Mouse (Mus musculus) CD4-positive naive resting alpha-beta T cell, adult 57 days (primary cell): ENCODE measurements around the gene Tk2. TPM values are rescaled to one million over a fixed set of nuclear protein-coding genes. Genes with fewer than 3 reads are reported as not detected.

Experiments used
- total RNA-seq: library from RNA; stranded (reverse); gene quantifications from one replicate; pipeline ENCODE4 v1.2.4, GENCODE M21; 2023

Tk2 gene
- 71.7 TPM for total RNA-seq

DNA sequence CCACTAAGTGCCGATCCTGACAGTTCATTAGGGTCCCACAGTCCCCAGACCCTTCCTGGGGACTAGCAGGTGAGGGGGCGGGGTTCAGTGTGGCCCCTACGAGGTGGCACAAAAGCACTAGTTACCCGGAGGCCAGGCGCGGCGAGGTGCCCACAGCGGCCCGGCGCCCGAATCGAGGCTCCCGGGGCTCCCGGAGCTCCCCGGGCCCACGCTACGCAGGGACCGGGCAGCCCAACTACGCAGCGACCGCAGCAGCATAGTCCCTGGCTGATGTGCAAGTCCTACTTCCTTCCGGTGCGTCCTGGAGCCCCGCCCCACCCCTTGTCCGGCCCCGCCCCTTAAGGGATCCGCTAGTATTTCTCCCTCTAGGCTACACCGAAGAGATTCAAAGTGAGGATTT lies at the start of gene Tk2:
TSS of gene Tk2 (minus strand) at position 283 of the 400 bp plus-strand sequence.

DNA sequence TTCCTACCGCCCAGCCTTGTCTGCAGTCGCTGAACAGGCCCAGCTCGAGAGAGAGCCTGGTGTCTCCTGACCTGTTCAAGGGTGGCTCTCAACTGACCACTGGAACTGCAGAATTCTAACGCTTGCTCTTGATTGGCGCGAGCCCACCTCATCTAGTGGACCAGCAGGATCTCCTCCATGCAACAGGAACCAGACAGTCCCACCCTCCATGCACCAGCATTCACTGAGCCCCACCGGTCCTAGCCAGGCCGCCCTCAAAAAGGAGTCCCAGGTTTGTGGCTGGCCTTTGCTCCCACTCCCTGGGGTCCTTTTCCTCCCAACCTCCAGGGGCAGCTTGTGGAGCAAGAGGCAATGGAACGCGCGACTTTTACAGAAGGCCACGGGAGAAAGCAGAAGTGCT lies 44.7 kb upstream of the Tk2 start, which contains the start of gene Cmtm2a:
TSS of gene Cmtm2a (minus strand) at position 101 of the 400 bp plus-strand sequence.

DNA sequence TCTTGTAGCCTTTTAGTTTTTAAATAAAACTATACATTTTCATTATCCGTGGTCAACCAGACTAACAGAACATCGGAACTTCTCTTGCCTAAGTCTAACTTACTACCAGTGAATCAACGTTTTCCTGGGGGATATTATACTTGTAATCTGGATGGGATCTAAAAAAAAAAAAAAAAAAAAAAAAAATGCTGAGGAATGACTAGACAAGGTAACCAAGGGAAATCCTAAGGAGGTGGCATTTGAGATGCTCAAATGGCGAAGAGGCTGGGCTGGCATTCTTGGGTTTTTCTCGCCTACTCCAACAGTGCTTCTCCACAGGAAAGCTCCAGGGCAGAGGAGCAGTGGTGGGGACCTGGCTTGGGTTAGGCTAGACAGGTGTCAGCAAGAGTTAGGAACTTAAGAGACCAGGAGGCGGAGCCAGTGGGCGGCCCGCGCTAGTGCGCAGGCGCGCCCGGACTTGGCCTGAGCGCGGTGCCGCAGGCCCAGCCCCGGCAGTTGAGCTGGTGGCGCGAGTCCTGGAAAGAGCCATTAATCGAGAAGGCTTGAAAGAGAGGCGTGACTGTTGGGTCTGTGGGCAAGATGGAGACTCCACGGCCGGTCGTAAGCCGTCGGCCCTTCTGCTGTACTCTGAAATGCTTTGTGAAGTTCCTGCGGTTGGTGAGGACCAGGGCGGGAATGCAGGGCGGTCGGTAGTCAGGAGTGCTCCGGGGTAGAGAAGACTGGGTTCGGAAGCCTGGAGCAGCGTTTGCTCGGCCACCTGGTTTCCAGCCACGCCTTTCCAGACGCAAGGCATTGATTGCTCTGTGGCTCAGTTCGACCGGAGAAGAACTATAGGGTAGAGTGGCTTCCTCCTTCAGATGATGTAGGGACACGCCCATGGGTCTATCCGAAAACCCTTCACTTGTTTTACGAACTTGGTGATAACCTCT lies 2.3 kb upstream of the Tk2 start, which contains the start of gene Cklf:
TSS of gene Cklf (plus strand) at position 423 of the 929 bp plus-strand sequence.

Other genes with a start within 250 kb of the Tk2 start
- gene Cdh5, start 146.9 kb downstream of the Tk2 start, total RNA-seq = 1.3 TPM
- gene Bean1, start 78.1 kb downstream of the Tk2 start, total RNA-seq = not detected
- gene Cklf, start 2.3 kb upstream of the Tk2 start, total RNA-seq = 42.5 TPM
- gene Cmtm2a, start 44.6 kb upstream of the Tk2 start, total RNA-seq = not detected
- not detected for gene Gm45711, start 61.5 kb upstream of the Tk2 start, total RNA-seq
- not detected for gene Cmtm1, start 61.6 kb upstream of the Tk2 start, total RNA-seq
- not detected for gene Gm11020, start 73.0 kb upstream of the Tk2 start, total RNA-seq
- not detected for gene Cmtm2b, start 73.7 kb upstream of the Tk2 start, total RNA-seq
- 14.6 TPM for gene Cmtm3, start 90.9 kb upstream of the Tk2 start, total RNA-seq
- 2.8 TPM for gene Cmtm4, start 147.2 kb upstream of the Tk2 start, total RNA-seq
- 77.2 TPM for gene Dync1li2, start 194.5 kb upstream of the Tk2 start, total RNA-seq